Mouse (Mus musculus) megakaryocyte, embryonic 14.5 days (primary cell): ENCODE measurements at regions not wholly inside any gene's neighbourhood (a gene's known extent, or its start where the extent isn't known, plus 50 kb on each side); places are given as distances from the start of the nearest gene placed in this dataset.

Source experiments
- H3K27me3 ChIP-seq: replicated peaks from 2 replicates; pipeline ENCODE3; 2012; ENCODE audit warnings: inconsistent platforms
- H3K36me3 ChIP-seq: replicated peaks from 2 replicates; pipeline ENCODE3; 2012; ENCODE audit warnings: low read length, inconsistent platforms, mixed read lengths
- H3K4me1 ChIP-seq: 2 replicates; pipeline ENCODE4 v1.6.1; 2012; ENCODE audit warnings: inconsistent platforms
- H3K4me3 ChIP-seq: replicated peaks from 2 replicates; pipeline ENCODE3; 2012; ENCODE audit warnings: moderate library complexity, mild to moderate bottlenecking, inconsistent platforms
- H3K9me3 ChIP-seq: 2 replicates; pipeline ENCODE4 v1.6.1; 2012; ENCODE audit warnings: inconsistent platforms
- FLI1 ChIP-seq: IDR thresholded peaks from 2 replicates; pipeline ENCODE4 v1.6.1; 2012; ENCODE audit warnings: low read length, inconsistent platforms, mixed read lengths
- GATA1 ChIP-seq: IDR thresholded peaks from 3 replicates; pipeline ENCODE4 v1.6.1; 2012; ENCODE audit warnings: mixed read lengths, low read length, inconsistent platforms, borderline replicate concordance

- H3K27me3 ChIP-seq = no peaks in the 10 kb centered on the region
- no peak overlapping the region for H3K4me3 ChIP-seq
- 0 out of 2 replicates have a peak, but pooled peaks cover 3% of the 10 kb centered on the region for H3K9me3 ChIP-seq
- TF ChIP-seq GATA1 (no peak), FLI1 (no peak)
- no peaks in the 10 kb centered on the region for H3K4me1 ChIP-seq
- no peaks in the 10 kb centered on the region for H3K36me3 ChIP-seq
These were observed 162.4 kb downstream of the Sim1 start for GRCm38 (mm10) chr10:51056950-51057349.

DNA sequence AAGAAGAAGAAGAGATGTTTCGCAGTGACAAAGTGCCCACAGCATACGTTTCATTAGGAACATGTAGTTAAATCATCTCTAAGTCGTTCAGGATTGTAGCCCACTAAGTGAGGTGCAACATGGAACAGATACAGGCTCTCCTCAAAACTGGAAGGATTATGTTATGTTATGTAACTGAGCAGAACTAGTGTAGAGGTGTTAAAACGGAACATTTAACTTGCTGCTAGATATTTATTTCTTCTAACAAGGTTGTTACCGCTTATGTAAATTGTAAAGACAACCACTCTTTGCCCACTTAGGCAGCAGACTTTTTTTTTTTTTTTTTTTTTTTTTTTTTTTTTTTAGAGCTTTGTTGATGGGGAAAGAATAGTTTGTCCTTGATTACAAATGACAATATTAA lies 163.8 kb downstream of the Sim1 start:
- H3K9me3 ChIP-seq = no peaks in the 10 kb centered on the region
- H3K36me3 ChIP-seq = no peaks in the 10 kb centered on the region
- H3K27me3 ChIP-seq = no peaks in the 10 kb centered on the region
- H3K4me1 ChIP-seq = no peaks in the 10 kb centered on the region
- H3K4me3 ChIP-seq = no peak overlapping the region
- TF ChIP-seq FLI1 (no peak), GATA1 (no peak)

- Histone ChIP-seq H3K4me3 (no peak overlapping the region), H3K4me1 (no peaks in the 10 kb centered on the region), H3K36me3 (no peaks in the 10 kb centered on the region), H3K9me3 (no peaks in the 10 kb centered on the region), H3K27me3 (no peaks in the 10 kb centered on the region)
- TF ChIP-seq GATA1 (no peak), FLI1 (no peak)
These were observed 207.0 kb downstream of the Sim1 start for GRCm38 (mm10) chr10:51101590-51101989.

GRCm38 (mm10) chr10:51151833-51152232 lies 257.3 kb downstream of the Sim1 start:
- Histone ChIP-seq H3K4me3 (no peak overlapping the region), H3K9me3 (no peaks in the 10 kb centered on the region), H3K36me3 (no peaks in the 10 kb centered on the region), H3K27me3 (no peaks in the 10 kb centered on the region), H3K4me1 (no peaks in the 10 kb centered on the region)
- TF ChIP-seq GATA1 = no peak
- no peak for TF ChIP-seq FLI1

- H3K27me3 ChIP-seq = no peaks in the 10 kb centered on the region
- no peak overlapping the region for H3K4me3 ChIP-seq
- H3K9me3 ChIP-seq = no peaks in the 10 kb centered on the region
- no peaks in the 10 kb centered on the region for H3K36me3 ChIP-seq
- H3K4me1 ChIP-seq = no peaks in the 10 kb centered on the region
- TF ChIP-seq GATA1 = no peak
- no peak for TF ChIP-seq FLI1
These were observed 259.0 kb downstream of the Sim1 start for GRCm38 (mm10) chr10:51153484-51153985.

- Histone ChIP-seq H3K9me3 (no peaks in the 10 kb centered on the region), H3K4me3 (no peak overlapping the region), H3K36me3 (no peaks in the 10 kb centered on the region), H3K4me1 (no peaks in the 10 kb centered on the region), H3K27me3 (no peaks in the 10 kb centered on the region)
- TF ChIP-seq FLI1 = no peak
- TF ChIP-seq GATA1 = no peak
These were observed 259.5 kb downstream of the Sim1 start for GRCm38 (mm10) chr10:51154016-51154415.

DNA sequence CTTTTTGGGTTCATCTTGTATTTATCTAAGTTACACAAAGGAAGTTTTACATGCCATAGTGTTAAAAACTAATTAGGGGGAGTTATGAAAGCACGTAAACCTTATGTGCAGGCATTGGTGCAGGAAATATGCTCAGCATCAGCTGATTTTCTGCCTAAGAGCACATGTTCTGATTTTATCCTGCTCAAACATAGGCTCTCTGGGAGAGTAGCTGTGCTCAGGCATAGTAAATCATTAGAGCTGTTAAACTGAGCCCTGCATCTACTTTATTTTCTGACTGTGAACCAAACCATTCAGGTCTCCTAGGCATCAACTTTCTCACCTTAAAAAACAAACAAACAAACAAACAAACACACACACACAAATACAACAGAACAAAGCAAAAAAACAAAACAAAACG lies 260.2 kb downstream of the Sim1 start:
- Histone ChIP-seq H3K36me3 (no peaks in the 10 kb centered on the region), H3K27me3 (no peaks in the 10 kb centered on the region), H3K4me3 (no peak overlapping the region), H3K9me3 (no peaks in the 10 kb centered on the region), H3K4me1 (no peaks in the 10 kb centered on the region)
- no peak for TF ChIP-seq GATA1
- TF ChIP-seq FLI1 = no peak

- Histone ChIP-seq H3K4me1 (no peaks in the 10 kb centered on the region), H3K4me3 (no peak overlapping the region), H3K36me3 (no peaks in the 10 kb centered on the region), H3K27me3 (no peaks in the 10 kb centered on the region), H3K9me3 (no peaks in the 10 kb centered on the region)
- TF ChIP-seq GATA1 (no peak), FLI1 (no peak)
These were observed 279.1 kb downstream of the Sim1 start for GRCm38 (mm10) chr10:51173619-51174018.

GRCm38 (mm10) chr10:51175993-51176577 lies 281.5 kb downstream of the Sim1 start:
- H3K36me3 ChIP-seq = no peaks in the 10 kb centered on the region
- no peaks in the 10 kb centered on the region for H3K9me3 ChIP-seq
- no peaks in the 10 kb centered on the region for H3K4me1 ChIP-seq
- H3K4me3 ChIP-seq = no peak overlapping the region
- TF ChIP-seq FLI1 (no peak), GATA1 (no peak)
- no peaks in the 10 kb centered on the region for H3K27me3 ChIP-seq

DNA sequence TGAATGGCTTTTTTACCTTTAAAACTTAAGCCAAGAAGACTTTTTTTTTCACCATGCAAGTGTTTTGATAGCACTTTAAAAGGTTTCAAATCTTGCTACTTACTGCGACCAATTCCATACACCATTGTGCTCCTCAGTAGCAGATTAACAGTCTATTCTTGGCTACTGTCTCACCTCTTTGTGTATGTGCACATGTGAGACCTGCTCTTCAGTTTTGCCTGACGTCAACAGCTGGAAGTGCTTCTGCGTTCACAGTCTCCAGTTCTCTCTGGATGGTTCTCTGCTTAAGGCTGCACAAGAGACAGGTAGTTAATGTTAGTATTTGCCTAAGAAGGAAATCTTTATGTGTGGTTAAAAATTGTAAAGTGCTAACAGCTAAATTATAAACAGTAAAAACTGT lies 282.1 kb downstream of the Sim1 start:
- no peak for TF ChIP-seq GATA1
- no peak for TF ChIP-seq FLI1
- Histone ChIP-seq H3K27me3 (no peaks in the 10 kb centered on the region), H3K4me1 (no peaks in the 10 kb centered on the region), H3K9me3 (no peaks in the 10 kb centered on the region), H3K36me3 (no peaks in the 10 kb centered on the region), H3K4me3 (no peak overlapping the region)

DNA sequence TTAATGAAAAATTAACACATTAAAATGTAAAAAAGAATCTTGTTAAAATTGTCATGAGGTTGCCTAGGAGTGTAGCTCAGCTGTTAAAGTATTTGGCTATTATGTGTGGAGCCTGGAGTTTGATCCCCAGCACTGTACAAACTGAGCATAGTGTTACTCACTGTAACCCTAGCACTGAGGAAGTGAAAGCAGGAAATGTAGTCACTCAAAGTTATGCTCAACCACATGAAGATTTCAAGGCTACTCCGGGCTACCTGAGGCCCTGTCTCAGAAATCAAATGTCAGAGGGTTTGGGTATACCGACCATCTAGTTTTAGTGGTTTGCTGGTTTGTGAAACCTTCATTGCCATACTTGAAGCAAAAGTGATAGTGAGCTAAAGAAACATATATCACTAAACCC lies 287.2 kb downstream of the Sim1 start:
- Histone ChIP-seq H3K9me3 (no peaks in the 10 kb centered on the region), H3K27me3 (no peaks in the 10 kb centered on the region), H3K4me1 (no peaks in the 10 kb centered on the region), H3K4me3 (no peak overlapping the region), H3K36me3 (no peaks in the 10 kb centered on the region)
- no peak for TF ChIP-seq FLI1
- TF ChIP-seq GATA1 = no peak
